Mouse (Mus musculus): ENCODE measurements at regions not wholly inside any gene's neighbourhood (a gene's known extent, or its start where the extent isn't known, plus 50 kb on each side); places are given as distances from the start of the nearest gene placed in this dataset.
A peak's percentile ranks its signal among the peaks of the same experiment; 100 is the strongest.

- no peaks in the 10 kb centered on the region for H3K36me3 ChIP-seq
- no peaks in the 10 kb centered on the region for H3K9me3 ChIP-seq
- no peaks in the 10 kb centered on the region for H3K27me3 ChIP-seq (replicated peaks)
- ATAC-seq = no peak
- no peak overlapping the region for H3K4me3 ChIP-seq (replicated peaks)
- H3K9ac ChIP-seq = no peak overlapping the region
- H3K4me1 ChIP-seq (replicated peaks) = 0 out of 2 replicates have a peak, but pooled peaks cover 2% of the 10 kb centered on the region
- 81% methylated on average over 9 of the region's 9 CpGs for WGBS
- no peak overlapping the region for H3K4me2 ChIP-seq (replicated peaks)
- no peak overlapping the region for H3K27ac ChIP-seq
Observed at GRCm38 (mm10) chr10:24481926-24482612, 113.2 kb upstream of the Ccn2 start.

GRCm38 (mm10) chr10:24483053-24483452, 112.2 kb upstream of the Ccn2 start:
- ATAC-seq = no peak
- no peaks in the 10 kb centered on the region for H3K27me3 ChIP-seq (replicated peaks)
- H3K9me3 ChIP-seq = no peaks in the 10 kb centered on the region
- H3K9ac ChIP-seq = no peak overlapping the region
- WGBS = 78% methylated on average over 3 of the region's 3 CpGs
- H3K27ac ChIP-seq = no peak overlapping the region
- no peak overlapping the region for H3K4me3 ChIP-seq (replicated peaks)
- H3K36me3 ChIP-seq = no peaks in the 10 kb centered on the region
- H3K4me2 ChIP-seq (replicated peaks) = no peak overlapping the region
- 0 out of 2 replicates have a peak, but pooled peaks cover 2% of the 10 kb centered on the region for H3K4me1 ChIP-seq (replicated peaks)

- H3K27ac ChIP-seq = no peak overlapping the region
- no peaks in the 10 kb centered on the region for H3K36me3 ChIP-seq
- ATAC-seq = no peak
- H3K4me3 ChIP-seq (replicated peaks) = no peak overlapping the region
- WGBS = 23% methylated on average over 5 of the region's 5 CpGs
- no peaks in the 10 kb centered on the region for H3K9me3 ChIP-seq
- H3K4me2 ChIP-seq (replicated peaks) = no peak overlapping the region
- H3K9ac ChIP-seq = no peak overlapping the region
- H3K27me3 ChIP-seq (replicated peaks) = no peaks in the 10 kb centered on the region
- H3K4me1 ChIP-seq (replicated peaks) = no peaks in the 10 kb centered on the region
Observed at GRCm38 (mm10) chr10:24484101-24484660, 111.1 kb upstream of the Ccn2 start.

- H3K4me1 ChIP-seq (replicated peaks) = no peaks in the 10 kb centered on the region
- no peak overlapping the region for H3K27ac ChIP-seq
- 48% methylated on average over 5 of the region's 5 CpGs for WGBS
- ATAC-seq = no peak
- no peak overlapping the region for H3K4me2 ChIP-seq (replicated peaks)
- no peaks in the 10 kb centered on the region for H3K36me3 ChIP-seq
- H3K4me3 ChIP-seq (replicated peaks) = no peak overlapping the region
- no peak overlapping the region for H3K9ac ChIP-seq
- H3K9me3 ChIP-seq = no peaks in the 10 kb centered on the region
- no peaks in the 10 kb centered on the region for H3K27me3 ChIP-seq (replicated peaks)
Observed at GRCm38 (mm10) chr10:24485461-24485860, 109.8 kb upstream of the Ccn2 start.

GRCm38 (mm10) chr10:24486224-24486623, 109.0 kb upstream of the Ccn2 start:
- Histone ChIP-seq H3K36me3 (no peaks in the 10 kb centered on the region), H3K9ac (no peak overlapping the region), H3K4me1 (replicated peaks) (no peaks in the 10 kb centered on the region), H3K4me2 (replicated peaks) (no peak overlapping the region), H3K27me3 (replicated peaks) (no peaks in the 10 kb centered on the region), H3K9me3 (no peaks in the 10 kb centered on the region), H3K27ac (no peak overlapping the region), H3K4me3 (replicated peaks) (no peak overlapping the region)
- no peak for ATAC-seq
- WGBS = 42% methylated on average over 1 of the region's 1 CpGs

- Histone ChIP-seq H3K36me3 (no peaks in the 10 kb centered on the region), H3K9ac (no peak overlapping the region), H3K4me2 (replicated peaks) (no peak overlapping the region), H3K27ac (no peak overlapping the region), H3K4me3 (replicated peaks) (no peak overlapping the region), H3K9me3 (no peaks in the 10 kb centered on the region), H3K4me1 (replicated peaks) (no peaks in the 10 kb centered on the region), H3K27me3 (replicated peaks) (no peaks in the 10 kb centered on the region)
- WGBS = 66% methylated on average over 3 of the region's 3 CpGs
- ATAC-seq = no peak
Observed at GRCm38 (mm10) chr10:24487915-24488314, 107.3 kb upstream of the Ccn2 start.

- peaks cover 6% of the 10 kb centered on the region; the same call in 1 of the 2 replicates for H3K4me1 ChIP-seq (replicated peaks)
- H3K4me2 ChIP-seq (replicated peaks) = no peak overlapping the region
- H3K9me3 ChIP-seq = no peaks in the 10 kb centered on the region
- no peak overlapping the region for H3K4me3 ChIP-seq (replicated peaks)
- no peaks in the 10 kb centered on the region for H3K36me3 ChIP-seq
- no peaks in the 10 kb centered on the region for H3K27me3 ChIP-seq (replicated peaks)
- H3K27ac ChIP-seq = no peak overlapping the region
- WGBS = 51% methylated on average over 2 of the region's 2 CpGs
- peak; percentile 47; the same call in 1 of the 2 replicates for ATAC-seq
- no peak overlapping the region for H3K9ac ChIP-seq
Observed at GRCm38 (mm10) chr10:24490432-24490831, 104.8 kb upstream of the Ccn2 start.

- no peaks in the 10 kb centered on the region for H3K9me3 ChIP-seq
- no peak overlapping the region for H3K27ac ChIP-seq
- peaks cover 6% of the 10 kb centered on the region; the same call in 1 of the 2 replicates for H3K4me1 ChIP-seq (replicated peaks)
- H3K9ac ChIP-seq = no peak overlapping the region
- no peaks in the 10 kb centered on the region for H3K36me3 ChIP-seq
- no peak for ATAC-seq
- WGBS = 85% methylated on average over 3 of the region's 3 CpGs
- no peak overlapping the region for H3K4me3 ChIP-seq (replicated peaks)
- H3K27me3 ChIP-seq (replicated peaks) = no peaks in the 10 kb centered on the region
- no peak overlapping the region for H3K4me2 ChIP-seq (replicated peaks)
Observed at GRCm38 (mm10) chr10:24491848-24492247, 103.4 kb upstream of the Ccn2 start.

GRCm38 (mm10) chr10:24493392-24493791, 101.8 kb upstream of the Ccn2 start:
- 45% methylated on average over 4 of the region's 4 CpGs for WGBS
- Histone ChIP-seq H3K9ac (no peak overlapping the region), H3K27me3 (replicated peaks) (no peaks in the 10 kb centered on the region), H3K9me3 (no peaks in the 10 kb centered on the region), H3K4me1 (replicated peaks) (peaks cover 6% of the 10 kb centered on the region; the same call in 1 of the 2 replicates), H3K36me3 (no peaks in the 10 kb centered on the region), H3K27ac (0 out of 2 replicates have a peak overlapping the region, but pooled peaks have one; percentile 17), H3K4me3 (replicated peaks) (no peak overlapping the region), H3K4me2 (replicated peaks) (no peak overlapping the region)
- ATAC-seq = 0 out of 2 replicates have a peak, but pooled peaks have one; percentile 41

GRCm38 (mm10) chr10:24493936-24494335, 101.3 kb upstream of the Ccn2 start:
- H3K9ac ChIP-seq = no peak overlapping the region
- peak; percentile 74 for ATAC-seq
- no peaks in the 10 kb centered on the region for H3K9me3 ChIP-seq
- H3K4me2 ChIP-seq (replicated peaks) = no peak overlapping the region
- no peak overlapping the region for H3K4me3 ChIP-seq (replicated peaks)
- peak overlapping the region; percentile 7; the same call in 1 of the 2 replicates for H3K27ac ChIP-seq
- no peaks in the 10 kb centered on the region for H3K36me3 ChIP-seq
- H3K4me1 ChIP-seq (replicated peaks) = peaks cover 6% of the 10 kb centered on the region; the same call in 1 of the 2 replicates
- 29% methylated on average over 6 of the region's 6 CpGs for WGBS
- no peaks in the 10 kb centered on the region for H3K27me3 ChIP-seq (replicated peaks)

GRCm38 (mm10) chr10:24519795-24520512, 75.3 kb upstream of the Ccn2 start:
- H3K36me3 ChIP-seq = no peaks in the 10 kb centered on the region
- H3K4me1 ChIP-seq (replicated peaks) = no peaks in the 10 kb centered on the region
- no peak overlapping the region for H3K4me2 ChIP-seq (replicated peaks)
- H3K9ac ChIP-seq = no peak overlapping the region
- no peak overlapping the region for H3K27ac ChIP-seq
- H3K9me3 ChIP-seq = no peaks in the 10 kb centered on the region
- H3K27me3 ChIP-seq (replicated peaks) = no peaks in the 10 kb centered on the region
- no peak for ATAC-seq
- WGBS = 82% methylated on average over 11 of the region's 11 CpGs
- H3K4me3 ChIP-seq (replicated peaks) = no peak overlapping the region

- Histone ChIP-seq H3K36me3 (no peaks in the 10 kb centered on the region), H3K4me2 (replicated peaks) (no peak overlapping the region), H3K9me3 (no peaks in the 10 kb centered on the region), H3K27ac (no peak overlapping the region), H3K4me3 (replicated peaks) (no peak overlapping the region), H3K27me3 (replicated peaks) (no peaks in the 10 kb centered on the region), H3K9ac (no peak overlapping the region), H3K4me1 (replicated peaks) (no peaks in the 10 kb centered on the region)
- WGBS = 68% methylated on average over 3 of the region's 3 CpGs
- ATAC-seq = no peak
Observed at GRCm38 (mm10) chr10:24520515-24520914, 74.7 kb upstream of the Ccn2 start.
